Mouse (Mus musculus) erythroblast, embryonic 14.5 days (primary cell): ENCODE results near the gene Gm28036. TPM values are rescaled to one million over a fixed set of nuclear protein-coding genes. Genes with fewer than 3 reads are reported as not detected.

Experiments used
- H3K27me3 ChIP-seq: 2 replicates; pipeline ENCODE4 v1.6.1; 2012; ENCODE audit warnings: inconsistent platforms; ENCODE audit not compliant: control insufficient read depth
- H3K36me3 ChIP-seq: 2 replicates; pipeline ENCODE4 v1.6.1; 2012; ENCODE audit warnings: mild to moderate bottlenecking, inconsistent platforms; ENCODE audit not compliant: control insufficient read depth
- H3K4me1 ChIP-seq: 2 replicates; pipeline ENCODE4 v1.6.1; 2012; ENCODE audit warnings: inconsistent platforms; ENCODE audit not compliant: control insufficient read depth
- H3K4me3 ChIP-seq: replicated peaks from 2 replicates; pipeline ENCODE3; 2012; ENCODE audit warnings: moderate library complexity, mild to moderate bottlenecking, inconsistent platforms
- H3K9me3 ChIP-seq: 2 replicates; pipeline ENCODE4 v1.6.1; 2012; ENCODE audit warnings: low read length, inconsistent platforms, mixed read lengths; ENCODE audit not compliant: control insufficient read depth
- GATA1 ChIP-seq: IDR thresholded peaks from 2 replicates; pipeline ENCODE4 v1.6.1; 2012; ENCODE audit warnings: low read length, inconsistent platforms, mixed read lengths
- TAL1 ChIP-seq: IDR thresholded peaks from 3 replicates; pipeline ENCODE4 v1.6.1; 2012; ENCODE audit warnings: low read length, inconsistent platforms, mixed read lengths
- polyA plus RNA-seq: library from polyadenylated mRNA; stranded (reverse); fragments of >175 nt; gene quantifications from 2 replicates; pipeline ENCODE4 v1.2.3, GENCODE M21; 2012

The Gm28036 gene
- polyA plus RNA-seq, 1 experiment = not detected

- no peak for TF ChIP-seq TAL1
- no peak for TF ChIP-seq GATA1
- Histone ChIP-seq H3K4me3 (no peak overlapping the region), H3K27me3 (no peaks in the 10 kb centered on the region), H3K4me1 (no peaks in the 10 kb centered on the region; the same call in 1 of the 2 replicates), H3K36me3 (peaks cover 75% of the 10 kb centered on the region), H3K9me3 (no peaks in the 10 kb centered on the region)
Observed at GRCm38 (mm10) chr2:156091926-156092325, 35.0 kb downstream of the Gm28036 start.

- H3K36me3 ChIP-seq = peaks cover 55% of the 10 kb centered on the region
- no peaks in the 10 kb centered on the region for H3K9me3 ChIP-seq
- no peak for TF ChIP-seq TAL1
- no peak for TF ChIP-seq GATA1
- peaks cover 1% of the 10 kb centered on the region for H3K4me1 ChIP-seq
- no peaks in the 10 kb centered on the region for H3K27me3 ChIP-seq
- no peak overlapping the region for H3K4me3 ChIP-seq
Observed at GRCm38 (mm10) chr2:156089799-156090198, 37.1 kb downstream of the Gm28036 start.

- H3K36me3 ChIP-seq = peaks cover 44% of the 10 kb centered on the region
Observed at GRCm38 (mm10) chr2:156087391-156088110, 39.3 kb downstream of the Gm28036 start.

GRCm38 (mm10) chr2:156084541-156084940, 42.4 kb downstream of the Gm28036 start:
- Histone ChIP-seq H3K36me3 (peaks cover 20% of the 10 kb centered on the region), H3K4me3 (no peak overlapping the region), H3K9me3 (no peaks in the 10 kb centered on the region), H3K4me1 (peaks cover 12% of the 10 kb centered on the region), H3K27me3 (no peaks in the 10 kb centered on the region)
- TF ChIP-seq GATA1 = no peak
- no peak for TF ChIP-seq TAL1

More at GRCm38 (mm10) chr2:156087391-156088110, 39.3 kb downstream of the Gm28036 start:
- Histone ChIP-seq H3K27me3 (no peaks in the 10 kb centered on the region), H3K4me1 (peaks cover 11% of the 10 kb centered on the region), H3K9me3 (no peaks in the 10 kb centered on the region), H3K4me3 (no peak overlapping the region)
- TF ChIP-seq TAL1 (no peak), GATA1 (no peak)

GRCm38 (mm10) chr2:156080391-156080790, 46.5 kb downstream of the Gm28036 start:
- Histone ChIP-seq H3K4me1 (peaks cover 12% of the 10 kb centered on the region), H3K36me3 (peaks cover 42% of the 10 kb centered on the region), H3K27me3 (no peaks in the 10 kb centered on the region), H3K9me3 (no peaks in the 10 kb centered on the region), H3K4me3 (no peak overlapping the region)
- TF ChIP-seq GATA1 (no peak), TAL1 (no peak)

GRCm38 (mm10) chr2:156079674-156080073, 47.2 kb downstream of the Gm28036 start:
- Histone ChIP-seq H3K36me3 (peaks cover 49% of the 10 kb centered on the region), H3K9me3 (no peaks in the 10 kb centered on the region), H3K4me1 (peaks cover 11% of the 10 kb centered on the region), H3K4me3 (no peak overlapping the region), H3K27me3 (no peaks in the 10 kb centered on the region)
- TF ChIP-seq TAL1 (no peak), GATA1 (no peak)

GRCm38 (mm10) chr2:156079183-156079560, 47.7 kb downstream of the Gm28036 start:
- TF ChIP-seq GATA1 (no peak), TAL1 (no peak)
- Histone ChIP-seq H3K4me3 (no peak overlapping the region), H3K36me3 (peaks cover 54% of the 10 kb centered on the region)

GRCm38 (mm10) chr2:156078421-156079182, 48.3 kb downstream of the Gm28036 start:
- no peak overlapping the region for H3K4me3 ChIP-seq
- H3K9me3 ChIP-seq = no peaks in the 10 kb centered on the region
- H3K36me3 ChIP-seq = peaks cover 60% of the 10 kb centered on the region
- H3K4me1 ChIP-seq = peaks cover 11% of the 10 kb centered on the region
- no peaks in the 10 kb centered on the region for H3K27me3 ChIP-seq
- TF ChIP-seq GATA1 (no peak), TAL1 (no peak)

More at GRCm38 (mm10) chr2:156079183-156079560, 47.7 kb downstream of the Gm28036 start:
- H3K27me3 ChIP-seq = no peaks in the 10 kb centered on the region
- no peaks in the 10 kb centered on the region for H3K9me3 ChIP-seq
- peaks cover 11% of the 10 kb centered on the region for H3K4me1 ChIP-seq

GRCm38 (mm10) chr2:156077461-156077860, 49.4 kb downstream of the Gm28036 start:
- Histone ChIP-seq H3K9me3 (no peaks in the 10 kb centered on the region), H3K36me3 (peaks cover 71% of the 10 kb centered on the region)

More at GRCm38 (mm10) chr2:156077461-156077860, 49.4 kb downstream of the Gm28036 start:
- Histone ChIP-seq H3K4me1 (peaks cover under 1% of the 10 kb centered on the region; the same call in 1 of the 2 replicates), H3K4me3 (no peak overlapping the region), H3K27me3 (no peaks in the 10 kb centered on the region)
- TF ChIP-seq GATA1 (no peak), TAL1 (no peak)
